Mouse (Mus musculus): ENCODE measurements at regions not wholly inside any gene's neighbourhood (a gene's known extent, or its start where the extent isn't known, plus 50 kb on each side); places are given as distances from the start of the nearest gene placed in this dataset.
A peak's percentile ranks its signal among the peaks of the same experiment; 100 is the strongest.
"Not testable (repeated sequence)": the region's sequence is repeated elsewhere in the genome, so short reads cannot be mapped to it uniquely, and the experiment has no call there.

- DNase-seq (ENCODE audit: low spot score) (no peak), ATAC-seq (replicated peaks; ENCODE audit: low FRiP score, low read depth) (no peak)
- no peaks in the 10 kb centered on the region for H3K9me3 ChIP-seq (replicated peaks; ENCODE audit: low read length)
- no peaks in the 10 kb centered on the region for H3K4me1 ChIP-seq (replicated peaks; ENCODE audit: insufficient read depth, low read length)
- H3K9ac ChIP-seq (ENCODE audit: low read depth, low read length) = no peak overlapping the region
- H3K27me3 ChIP-seq (ENCODE audit: insufficient read depth, low read length) = no peaks in the 10 kb centered on the region
- no peak overlapping the region for H3K27ac ChIP-seq
- 68% methylated on average over 3 of the region's 3 CpGs for WGBS
- no peak overlapping the region for H3K4me3 ChIP-seq (replicated peaks; ENCODE audit: low read depth, low read length)
- no peak overlapping the region for H3K4me2 ChIP-seq (ENCODE audit: low read length)
- TF ChIP-seq CTCF (IDR thresholded peaks at IDR 0.05; ENCODE audit: low read depth) = no peak
- H3K36me3 ChIP-seq (ENCODE audit: insufficient read depth, low read length) = no peaks in the 10 kb centered on the region
These were observed 137.2 kb upstream of the Adgra3 start for GRCm38 (mm10) chr5:50195993-50196392.

GRCm38 (mm10) chr5:50189394-50189793 lies 130.6 kb upstream of the Adgra3 start:
- Histone ChIP-seq H3K4me1 (replicated peaks; ENCODE audit: insufficient read depth, low read length) (no peaks in the 10 kb centered on the region), H3K4me2 (ENCODE audit: low read length) (no peak overlapping the region), H3K4me3 (replicated peaks; ENCODE audit: low read depth, low read length) (no peak overlapping the region), H3K36me3 (ENCODE audit: insufficient read depth, low read length) (no peaks in the 10 kb centered on the region), H3K27me3 (ENCODE audit: insufficient read depth, low read length) (no peaks in the 10 kb centered on the region), H3K9me3 (replicated peaks; ENCODE audit: low read length) (no peaks in the 10 kb centered on the region), H3K27ac (no peak overlapping the region), H3K9ac (ENCODE audit: low read depth, low read length) (no peak overlapping the region)
- no peak for TF ChIP-seq CTCF (IDR thresholded peaks at IDR 0.05; ENCODE audit: low read depth)
- DNase-seq (ENCODE audit: low spot score) = no peak
- ATAC-seq (replicated peaks; ENCODE audit: low FRiP score, low read depth) = peak; percentile 29; the same call in 1 of the 2 replicates

GRCm38 (mm10) chr5:50182721-50183120 lies 123.9 kb upstream of the Adgra3 start:
- Histone ChIP-seq H3K9ac (ENCODE audit: low read depth, low read length) (no peak overlapping the region), H3K4me1 (replicated peaks; ENCODE audit: insufficient read depth, low read length) (no peaks in the 10 kb centered on the region), H3K36me3 (ENCODE audit: insufficient read depth, low read length) (no peaks in the 10 kb centered on the region), H3K27ac (no peak overlapping the region), H3K9me3 (replicated peaks; ENCODE audit: low read length) (no peaks in the 10 kb centered on the region), H3K4me2 (ENCODE audit: low read length) (no peak overlapping the region), H3K27me3 (ENCODE audit: insufficient read depth, low read length) (no peaks in the 10 kb centered on the region), H3K4me3 (replicated peaks; ENCODE audit: low read depth, low read length) (no peak overlapping the region)
- ATAC-seq (replicated peaks; ENCODE audit: low FRiP score, low read depth) = no peak
- WGBS = 91% methylated on average over 6 of the region's 6 CpGs
- no peak for TF ChIP-seq CTCF (IDR thresholded peaks at IDR 0.05; ENCODE audit: low read depth)
- no peak for DNase-seq (ENCODE audit: low spot score)

GRCm38 (mm10) chr5:50156557-50156956 lies 97.8 kb upstream of the Adgra3 start:
- H3K27me3 ChIP-seq (ENCODE audit: insufficient read depth, low read length) = no peaks in the 10 kb centered on the region
- H3K9me3 ChIP-seq (replicated peaks; ENCODE audit: low read length) = no peaks in the 10 kb centered on the region
- no peak overlapping the region for H3K9ac ChIP-seq (ENCODE audit: low read depth, low read length)
- H3K4me3 ChIP-seq (replicated peaks; ENCODE audit: low read depth, low read length) = no peak overlapping the region
- H3K4me2 ChIP-seq (ENCODE audit: low read length) = no peak overlapping the region
- no peaks in the 10 kb centered on the region for H3K36me3 ChIP-seq (ENCODE audit: insufficient read depth, low read length)
- DNase-seq (ENCODE audit: low spot score) (no peak), ATAC-seq (replicated peaks; ENCODE audit: low FRiP score, low read depth) (no peak)
- WGBS = 17% methylated on average over 1 of the region's 1 CpGs
- TF ChIP-seq CTCF (IDR thresholded peaks at IDR 0.05; ENCODE audit: low read depth) = no peak
- no peak overlapping the region for H3K27ac ChIP-seq
- no peaks in the 10 kb centered on the region for H3K4me1 ChIP-seq (replicated peaks; ENCODE audit: insufficient read depth, low read length)

- not testable (repeated sequence) for H3K9me3 ChIP-seq (replicated peaks; ENCODE audit: low read length); H3K36me3 ChIP-seq (ENCODE audit: insufficient read depth, low read length); H3K27ac ChIP-seq; H3K27me3 ChIP-seq (ENCODE audit: insufficient read depth, low read length); H3K4me3 ChIP-seq (replicated peaks; ENCODE audit: low read depth, low read length); H3K9ac ChIP-seq (ENCODE audit: low read depth, low read length); DNase-seq (ENCODE audit: low spot score); H3K4me1 ChIP-seq (replicated peaks; ENCODE audit: insufficient read depth, low read length); H3K4me2 ChIP-seq (ENCODE audit: low read length); ATAC-seq (replicated peaks; ENCODE audit: low FRiP score, low read depth)
- 86% methylated on average over 2 of the region's 2 CpGs for WGBS
These were observed 96.5 kb upstream of the Adgra3 start for GRCm38 (mm10) chr5:50155170-50155860.

- Histone ChIP-seq H3K4me1 (replicated peaks; ENCODE audit: insufficient read depth, low read length) (no peaks in the 10 kb centered on the region), H3K27me3 (ENCODE audit: insufficient read depth, low read length) (no peaks in the 10 kb centered on the region), H3K4me3 (replicated peaks; ENCODE audit: low read depth, low read length) (no peak overlapping the region), H3K4me2 (ENCODE audit: low read length) (no peak overlapping the region), H3K9ac (ENCODE audit: low read depth, low read length) (no peak overlapping the region), H3K27ac (no peak overlapping the region), H3K9me3 (replicated peaks; ENCODE audit: low read length) (no peaks in the 10 kb centered on the region), H3K36me3 (ENCODE audit: insufficient read depth, low read length) (no peaks in the 10 kb centered on the region)
- DNase-seq (ENCODE audit: low spot score) (no peak), ATAC-seq (replicated peaks; ENCODE audit: low FRiP score, low read depth) (no peak)
- 41% methylated on average over 3 of the region's 3 CpGs for WGBS
- TF ChIP-seq CTCF (IDR thresholded peaks at IDR 0.05; ENCODE audit: low read depth) = no peak
These were observed 88.1 kb upstream of the Adgra3 start for GRCm38 (mm10) chr5:50146926-50147325.
